Mouse (Mus musculus): ENCODE measurements around the gene Pheta1.

- TF ChIP-seq EP300 (IDR thresholded peaks at IDR 0.05; ENCODE audit: low read depth) (no peak), CTCF (IDR thresholded peaks at IDR 0.05; ENCODE audit: low read depth) (no peak)
These were observed 32.2 kb upstream of the Pheta1 start for GRCm38 (mm10) chr5:121816611-121817010.
